Mouse (Mus musculus) CH12.LX (cell line): Measurements from ENCODE around the gene Rundc3b.

Experiments
- CTCF ChIP-seq, 2 experiments: IDR thresholded peaks in 1 of 2; conservative IDR thresholded peaks in 1 of 2; 2 replicates each; pipeline ENCODE4 v1.5.1; 2011 to 2012; ENCODE audit warnings: low read depth in 2 of 2, low read length in 2 of 2, improper control_type of control experiment in 1 of 2, inconsistent platforms in 1 of 2, mild to moderate bottlenecking in 1 of 2, moderate library complexity in 1 of 2
- EP300 ChIP-seq: IDR thresholded peaks from 2 replicates; pipeline ENCODE4 v1.6.1; 2011; ENCODE audit warnings: low read length, improper control_type of control experiment
- KAT2A ChIP-seq: IDR thresholded peaks from 2 replicates; pipeline ENCODE4 v1.6.1; 2012; ENCODE audit warnings: low read length, improper control_type of control experiment, inconsistent platforms; ENCODE audit not compliant: insufficient replicate concordance
- POLR2A ChIP-seq: IDR thresholded peaks from 2 replicates; pipeline ENCODE4 v1.6.1; 2011; ENCODE audit warnings: low read depth, mild to moderate bottlenecking, improper control_type of control experiment, low read length
- SMC3 ChIP-seq: IDR thresholded peaks from 2 replicates; pipeline ENCODE4 v1.6.1; 2011; ENCODE audit warnings: low read depth, low read length, improper control_type of control experiment

- TF ChIP-seq POLR2A (no peak), KAT2A (no peak), SMC3 (no peak), EP300 (no peak), CTCF (conservative IDR thresholded peaks at IDR 0.05 in 1 of 2, IDR thresholded peaks at IDR 0.05 in 1 of 2; ENCODE audit: low read depth in 2 of 2, low read length in 2 of 2) (no peak)
These were observed 26.0 kb upstream of the Rundc3b start for GRCm38 (mm10) chr5:8648774-8649173.
